Mouse (Mus musculus): ENCODE results near the gene Pus7. TPM values are rescaled to one million over a fixed set of nuclear protein-coding genes. Genes with fewer than 3 reads are reported as not detected.

Pus7 gene
- total RNA-seq, 2 experiments from 2014 or later, result 20.0 to 22.3 TPM

Other genes starting within 250 kb of the Pus7 start
- gene Srpk2, start 99.1 kb downstream of the Pus7 start, total RNA-seq (2021), result 10 to 100 TPM; 43.0 to 50.7 TPM
- gene Rint1, start 4.0 kb upstream of the Pus7 start, total RNA-seq (2021), result 10 to 100 TPM; 17.7 to 23.8 TPM
- gene Tomm7, start 60.5 kb upstream of the Pus7 start, total RNA-seq (2021), result 100 to 1,000 TPM; 117 TPM
- 10 to 100 TPM; 48.4 to 50.7 TPM for gene Fam126a, start 247.0 kb upstream of the Pus7 start, total RNA-seq (2021)

All from adrenal gland, postnatal 10 days (tissue).